Comparison of ENCODE assay signal across 22 mouse cellular contexts in the genomic region with DNA sequence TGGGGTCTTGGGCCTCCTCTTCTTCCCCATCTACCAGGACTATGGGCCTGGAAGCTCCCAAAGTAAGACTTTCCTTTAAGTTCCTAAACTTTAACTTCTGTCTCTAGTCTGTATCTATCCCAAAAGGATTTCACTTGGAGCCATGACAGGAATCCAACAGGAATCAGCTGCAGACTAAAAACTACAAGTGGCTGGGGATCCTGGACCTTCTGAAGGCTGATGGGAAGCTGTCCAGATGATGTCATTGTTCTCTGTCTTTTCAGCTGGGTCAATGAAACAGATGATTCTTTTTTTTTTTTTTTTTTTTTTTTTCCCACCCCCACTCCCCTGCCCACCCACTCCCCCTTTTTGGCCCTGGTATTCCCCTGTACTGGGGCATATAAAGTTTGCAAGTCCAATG.
"Had no signal": no experiment of that assay in that cellular context is flagged by ENCODE, and none has a peak within 500 bp of the region (broad histone marks: within the 10 kb centered on the region; RNA-seq: fewer than 3 reads in every experiment).

No protein-coding gene starts in this region.

- H3K36me3 ChIP-seq: limb, embryonic 15.5 days; midbrain, embryonic 12.5 days; midbrain, embryonic 15.5 days; neural tube, embryonic 12.5 days; neural tube, embryonic 15.5 days had no signal

- H3K4me2 ChIP-seq: limb, embryonic 15.5 days; liver, embryonic 11.5 days; lung, embryonic 14.5 days; midbrain, embryonic 12.5 days; midbrain, embryonic 15.5 days; neural tube, embryonic 12.5 days; neural tube, embryonic 15.5 days had no signal

- H3K9me3 ChIP-seq: limb, embryonic 15.5 days; midbrain, embryonic 12.5 days; midbrain, embryonic 15.5 days; neural tube, embryonic 12.5 days; neural tube, embryonic 15.5 days had no signal

- H3K27me3 ChIP-seq: limb, embryonic 15.5 days; midbrain, embryonic 12.5 days; midbrain, embryonic 15.5 days; neural tube, embryonic 12.5 days; neural tube, embryonic 15.5 days had no signal

- H3K9ac ChIP-seq: limb, embryonic 15.5 days; liver, embryonic 14.5 days; liver, postnatal 0 days; lung, embryonic 14.5 days; midbrain, embryonic 12.5 days; midbrain, embryonic 15.5 days; neural tube, embryonic 12.5 days; neural tube, embryonic 15.5 days had no signal

- H3K4me3 ChIP-seq: layer of hippocampus, adult 2 months; limb, embryonic 15.5 days; midbrain, embryonic 12.5 days; midbrain, embryonic 15.5 days; neural tube, embryonic 12.5 days; neural tube, embryonic 15.5 days had no signal

- DNase-seq: kidney, postnatal 25 days; layer of hippocampus, adult 9-11 months; liver, postnatal 0 days; lung, embryonic 14.5 days; right cerebral cortex, adult 18-20 months; right cerebral cortex, postnatal 14 days; right cerebral cortex, postnatal 4 days; thymus, adult 2 months; thymus, postnatal 14 days; thymus, postnatal 4 days had no signal

- ATAC-seq: liver, postnatal 0 days; lung, postnatal 0 days; midbrain, embryonic 15.5 days had no signal

- H3K27ac ChIP-seq: kidney, postnatal 0 days; layer of hippocampus, adult 2 months; limb, embryonic 15.5 days; liver, embryonic 14.5 days; macrophage; midbrain, embryonic 12.5 days; midbrain, embryonic 15.5 days; neural tube, embryonic 12.5 days; neural tube, embryonic 15.5 days; stomach, postnatal 0 days had no signal

- H3K4me1 ChIP-seq: limb, embryonic 15.5 days; midbrain, embryonic 12.5 days; midbrain, embryonic 15.5 days; neural tube, embryonic 12.5 days; neural tube, embryonic 15.5 days had no signal
